Mouse (Mus musculus): ENCODE results near the gene Slc39a11. TPM values are rescaled to one million over a fixed set of nuclear protein-coding genes. Genes with fewer than 3 reads are reported as not detected.

Slc39a11 gene
- polyA plus RNA-seq, 1 experiment = 14.7 TPM

DNA sequence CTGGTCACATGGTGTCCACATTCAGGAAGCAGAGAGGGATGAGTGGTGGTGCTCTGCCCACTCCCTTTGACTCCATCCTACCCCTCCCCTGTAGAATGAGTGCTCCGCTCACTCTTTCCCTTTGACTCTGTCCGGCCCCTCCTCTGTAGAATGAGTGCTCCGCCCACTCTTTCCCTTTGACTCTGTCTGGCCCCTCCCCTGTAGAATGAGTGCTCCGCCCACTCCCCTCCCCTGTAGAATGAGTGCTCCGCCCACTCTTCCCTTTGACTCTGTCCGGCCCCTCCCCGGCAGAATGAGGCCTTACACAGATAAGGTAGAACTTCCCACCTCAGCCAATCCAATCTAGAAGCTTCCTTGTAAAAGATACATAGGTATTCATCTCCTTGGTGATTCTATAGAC is 137.7 kb downstream of the Slc39a11 start:
- Histone ChIP-seq H3K27ac (ENCODE audit: control insufficient read depth, insufficient read depth, low read depth, low read length, poor library complexity) (no peak overlapping the region), H3K4me1 (ENCODE audit: control insufficient read depth, insufficient read depth, low read length) (peaks cover 6% of the 10 kb centered on the region; the same call in 1 of the 2 replicates), H3K4me3 (replicated peaks; ENCODE audit: control insufficient read depth, low read depth, low read length) (no peak overlapping the region)
- WGBS = 65% methylated on average over 7 of the region's 7 CpGs
- TF ChIP-seq CTCF (IDR thresholded peaks at IDR 0.05; ENCODE audit: control insufficient read depth, insufficient read depth, low read length) (no peak), POLR2A (IDR thresholded peaks at IDR 0.05; ENCODE audit: borderline replicate concordance, control insufficient read depth, low read depth, low read length) (no peak)

DNA sequence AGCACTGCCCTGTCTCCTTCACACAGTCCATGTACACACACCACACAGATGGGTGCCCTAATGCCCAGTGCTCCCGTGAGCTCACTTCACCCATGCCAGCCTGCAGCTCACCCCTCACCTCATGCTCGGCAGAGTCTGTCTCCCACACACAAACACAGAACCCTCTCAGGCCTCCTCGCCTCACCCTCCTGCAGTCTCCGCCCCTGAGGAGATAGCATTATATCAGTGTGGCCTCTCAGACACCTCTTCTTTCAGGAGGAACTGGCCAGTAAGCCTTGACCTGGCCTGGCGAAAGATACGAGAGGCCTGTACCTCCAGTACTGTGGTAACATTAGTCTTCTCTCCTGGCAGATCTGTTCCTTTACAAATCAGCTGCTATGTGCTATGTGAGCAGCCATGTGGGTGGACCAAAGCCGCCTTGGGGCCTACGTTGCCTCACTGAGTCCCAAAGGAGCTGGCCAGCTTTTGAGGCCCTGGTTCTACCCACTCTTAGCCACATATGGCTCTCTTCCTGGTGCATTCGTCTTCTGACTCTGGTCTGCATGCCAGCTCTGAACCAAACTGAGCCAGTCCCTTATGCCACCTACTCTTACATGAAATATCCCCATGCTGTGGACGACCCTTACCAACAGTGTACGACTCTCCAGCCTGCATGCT is 138.8 kb downstream of the Slc39a11 start:
- H3K4me1 ChIP-seq (ENCODE audit: control insufficient read depth, insufficient read depth, low read length) = peaks cover 6% of the 10 kb centered on the region; the same call in 1 of the 2 replicates
- H3K4me3 ChIP-seq (replicated peaks; ENCODE audit: control insufficient read depth, low read depth, low read length) = no peak overlapping the region
- 77% methylated on average over 11 of the region's 11 CpGs for WGBS
- TF ChIP-seq CTCF (IDR thresholded peaks at IDR 0.05; ENCODE audit: control insufficient read depth, insufficient read depth, low read length) (no peak), POLR2A (IDR thresholded peaks at IDR 0.05; ENCODE audit: borderline replicate concordance, control insufficient read depth, low read depth, low read length) (no peak)
- H3K27ac ChIP-seq (ENCODE audit: control insufficient read depth, insufficient read depth, low read depth, low read length, poor library complexity) = no peak overlapping the region

DNA sequence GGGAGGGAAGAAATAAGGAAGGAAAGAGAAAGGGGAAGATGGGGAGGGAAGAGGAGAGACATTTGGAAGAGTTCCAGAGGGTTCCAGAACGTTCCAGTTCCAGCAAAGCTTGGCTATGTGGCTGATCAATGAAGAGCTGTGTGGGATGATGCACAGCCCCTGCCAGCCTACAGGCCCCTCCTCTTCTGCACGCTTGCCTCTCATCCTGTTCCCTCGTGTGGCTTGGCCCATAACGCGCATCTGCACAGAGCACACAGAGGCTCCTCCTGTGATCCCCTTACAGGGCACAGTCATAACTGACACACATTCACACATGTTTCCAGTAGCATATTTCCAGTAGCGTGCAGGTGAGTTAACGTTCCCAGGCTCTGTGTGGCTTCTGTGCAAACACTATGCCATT is 139.6 kb downstream of the Slc39a11 start:
- TF ChIP-seq CTCF (IDR thresholded peaks at IDR 0.05; ENCODE audit: control insufficient read depth, insufficient read depth, low read length) (no peak), POLR2A (IDR thresholded peaks at IDR 0.05; ENCODE audit: borderline replicate concordance, control insufficient read depth, low read depth, low read length) (no peak)
- peaks cover 9% of the 10 kb centered on the region; the same call in 1 of the 2 replicates for H3K4me1 ChIP-seq (ENCODE audit: control insufficient read depth, insufficient read depth, low read length)
- H3K4me3 ChIP-seq (replicated peaks; ENCODE audit: control insufficient read depth, low read depth, low read length) = no peak overlapping the region
- WGBS = 57% methylated on average over 7 of the region's 7 CpGs
- H3K27ac ChIP-seq (ENCODE audit: control insufficient read depth, insufficient read depth, low read depth, low read length, poor library complexity) = no peak overlapping the region

DNA sequence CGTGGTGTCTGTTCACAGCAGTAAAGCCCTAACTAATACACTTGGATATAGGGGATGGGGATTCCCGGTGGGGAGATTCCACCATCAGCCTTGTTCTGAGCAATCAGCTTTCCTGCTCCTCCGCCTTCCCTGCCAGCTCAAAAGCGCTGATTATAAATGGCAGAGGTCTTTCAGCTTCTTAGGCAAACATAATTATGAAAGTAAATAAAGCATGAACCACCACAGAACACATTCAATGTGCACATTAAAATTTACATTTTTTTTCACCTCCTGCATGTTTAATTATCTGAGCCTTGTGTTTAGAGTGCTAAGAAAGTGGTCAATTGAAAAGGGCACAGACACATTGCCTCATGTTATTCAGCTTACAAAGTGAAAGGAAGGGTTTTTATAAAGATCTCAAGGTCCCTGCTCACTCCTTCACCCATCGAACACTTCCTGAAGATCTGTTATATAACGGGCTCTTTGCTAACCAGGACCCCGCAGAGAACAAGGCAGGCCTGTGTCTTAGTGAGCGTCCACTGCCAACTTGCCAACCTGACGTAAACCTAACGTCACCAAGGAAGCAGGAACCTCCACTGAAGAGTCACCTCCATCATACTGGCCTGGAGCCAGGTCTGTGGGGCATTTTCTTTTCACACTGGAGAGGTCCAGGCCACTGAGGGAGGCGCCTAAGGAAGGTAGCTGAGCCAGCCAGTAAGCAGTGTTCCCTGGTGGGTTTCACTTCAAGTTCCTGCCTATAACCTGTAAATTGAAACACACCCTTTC is 142.0 kb downstream of the Slc39a11 start:
- no peak overlapping the region for H3K4me3 ChIP-seq (replicated peaks; ENCODE audit: control insufficient read depth, low read depth, low read length)
- TF ChIP-seq CTCF (IDR thresholded peaks at IDR 0.05; ENCODE audit: control insufficient read depth, insufficient read depth, low read length) (no peak), POLR2A (IDR thresholded peaks at IDR 0.05; ENCODE audit: borderline replicate concordance, control insufficient read depth, low read depth, low read length) (no peak)
- peaks cover 9% of the 10 kb centered on the region; the same call in 1 of the 2 replicates for H3K4me1 ChIP-seq (ENCODE audit: control insufficient read depth, insufficient read depth, low read length)
- WGBS = 44% methylated on average over 11 of the region's 11 CpGs
- no peak overlapping the region for H3K27ac ChIP-seq (ENCODE audit: control insufficient read depth, insufficient read depth, low read depth, low read length, poor library complexity)

DNA sequence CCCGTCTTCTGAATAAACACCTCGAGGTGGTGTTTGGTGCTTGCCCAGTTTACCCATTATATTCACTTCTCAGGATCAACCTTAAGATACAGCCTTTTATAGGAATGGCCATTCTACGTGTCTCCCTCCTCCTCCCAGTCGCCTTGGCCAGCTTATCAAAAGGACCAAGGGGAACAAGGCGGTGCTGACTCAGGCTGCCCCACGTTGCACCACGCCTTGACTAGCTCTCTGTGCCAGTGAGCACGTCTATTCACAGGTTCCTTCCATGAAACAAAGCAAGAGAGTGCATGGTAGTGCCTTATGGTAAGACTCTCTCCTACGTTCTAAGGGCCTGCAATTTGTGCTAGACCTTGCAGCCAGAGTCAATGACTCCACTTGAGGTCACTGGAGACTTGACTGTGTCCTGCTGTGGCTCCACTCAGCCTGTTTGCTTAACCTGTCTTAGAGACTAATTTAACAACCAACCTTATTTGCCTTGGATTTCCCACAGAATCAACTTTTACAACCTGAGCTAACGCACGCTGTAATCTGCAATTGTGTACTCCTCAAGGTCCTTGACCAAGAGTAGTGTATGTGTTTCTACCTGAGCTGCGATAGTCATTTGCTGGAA is 144.2 kb downstream of the Slc39a11 start:
- Histone ChIP-seq H3K4me3 (replicated peaks; ENCODE audit: control insufficient read depth, low read depth, low read length) (no peak overlapping the region), H3K4me1 (ENCODE audit: control insufficient read depth, insufficient read depth, low read length) (peaks cover 3% of the 10 kb centered on the region; the same call in 1 of the 2 replicates), H3K27ac (ENCODE audit: control insufficient read depth, insufficient read depth, low read depth, low read length, poor library complexity) (no peak overlapping the region)
- 56% methylated on average over 12 of the region's 12 CpGs for WGBS
- no peak for TF ChIP-seq POLR2A (IDR thresholded peaks at IDR 0.05; ENCODE audit: borderline replicate concordance, control insufficient read depth, low read depth, low read length)
- TF ChIP-seq CTCF (IDR thresholded peaks at IDR 0.05; ENCODE audit: control insufficient read depth, insufficient read depth, low read length) = no peak

DNA sequence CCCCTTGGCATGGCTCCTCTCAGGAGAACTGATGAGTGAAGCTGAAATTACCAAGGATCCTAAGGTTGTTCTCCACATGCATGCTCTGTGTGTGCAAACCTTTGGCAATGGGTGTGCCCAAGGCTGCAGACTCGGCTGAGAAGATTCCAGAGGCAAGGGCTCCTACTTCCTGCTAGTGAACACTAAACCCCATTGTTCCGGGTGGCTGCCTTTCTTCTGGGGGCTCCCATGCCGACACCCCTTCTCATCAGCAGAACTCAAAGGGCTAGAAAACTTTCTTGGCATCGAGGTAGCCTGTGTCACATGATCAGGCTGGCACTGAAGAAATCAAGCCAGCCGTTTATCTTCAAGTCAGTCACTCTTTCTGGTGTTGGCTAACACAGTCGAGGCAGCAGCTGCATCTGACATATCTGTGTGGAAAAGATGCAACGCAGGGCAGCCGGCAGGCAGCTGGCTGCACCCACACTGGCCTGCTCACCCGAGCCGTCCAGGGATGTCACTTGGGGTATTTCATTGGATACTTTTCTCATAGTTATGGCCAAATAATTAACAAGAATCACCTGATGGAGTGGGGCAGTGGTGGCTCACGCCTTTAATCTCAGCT is 145.3 kb downstream of the Slc39a11 start:
- H3K4me1 ChIP-seq (ENCODE audit: control insufficient read depth, insufficient read depth, low read length) = peaks cover 3% of the 10 kb centered on the region; the same call in 1 of the 2 replicates
- 60% methylated on average over 11 of the region's 11 CpGs for WGBS
- no peak overlapping the region for H3K4me3 ChIP-seq (replicated peaks; ENCODE audit: control insufficient read depth, low read depth, low read length)
- TF ChIP-seq POLR2A (IDR thresholded peaks at IDR 0.05; ENCODE audit: borderline replicate concordance, control insufficient read depth, low read depth, low read length) (no peak), CTCF (IDR thresholded peaks at IDR 0.05; ENCODE audit: control insufficient read depth, insufficient read depth, low read length) (no peak)
- no peak overlapping the region; the same call in 1 of the 2 replicates for H3K27ac ChIP-seq (ENCODE audit: control insufficient read depth, insufficient read depth, low read depth, low read length, poor library complexity)

DNA sequence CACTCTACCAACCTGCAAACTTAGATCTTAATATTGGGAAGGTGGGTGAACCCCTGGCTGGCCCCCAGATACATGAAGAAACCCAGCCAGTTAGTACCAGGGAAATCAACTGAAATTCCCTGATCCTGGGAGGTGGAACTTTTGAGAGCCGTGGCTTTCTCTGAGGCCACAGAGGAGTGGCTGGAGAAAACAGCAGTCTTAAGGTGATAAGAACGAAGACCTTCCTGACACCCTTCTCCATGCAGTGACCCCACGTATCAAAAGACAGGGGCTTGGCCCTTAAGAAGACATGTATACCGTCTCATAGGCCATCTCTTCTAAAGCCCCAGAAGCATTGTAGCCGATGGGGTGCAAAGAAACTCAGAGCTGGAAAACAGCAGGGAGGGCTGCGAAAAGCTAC is 146.9 kb downstream of the Slc39a11 start:
- Histone ChIP-seq H3K27ac (ENCODE audit: control insufficient read depth, insufficient read depth, low read depth, low read length, poor library complexity) (no peak overlapping the region), H3K4me1 (ENCODE audit: control insufficient read depth, insufficient read depth, low read length) (peaks cover 3% of the 10 kb centered on the region; the same call in 1 of the 2 replicates), H3K4me3 (replicated peaks; ENCODE audit: control insufficient read depth, low read depth, low read length) (no peak overlapping the region)
- no peak for TF ChIP-seq POLR2A (IDR thresholded peaks at IDR 0.05; ENCODE audit: borderline replicate concordance, control insufficient read depth, low read depth, low read length)
- no peak for TF ChIP-seq CTCF (IDR thresholded peaks at IDR 0.05; ENCODE audit: control insufficient read depth, insufficient read depth, low read length)
- WGBS = 66% methylated on average over 6 of the region's 6 CpGs
